Mouse (Mus musculus) layer of hippocampus, adult 9-10 months (tissue): ENCODE results near the gene Pi16.
"Not testable (repeated sequence)": the region's sequence is repeated elsewhere in the genome, so short reads cannot be mapped to it uniquely, and the experiment has no call there.

Experiments used
- DNase-seq: peaks from one replicate; pipeline ENCODE4 v3.0.0; 2022; ENCODE audit warnings: low spot score

Gene Pi16

GRCm38 (mm10) chr17:29330671-29331410, 13.4 kb downstream of the Pi16 start:
- DNase-seq, result no peak

- no peak for DNase-seq
These were observed 14.8 kb downstream of the Pi16 start for GRCm38 (mm10) chr17:29332186-29332685.

GRCm38 (mm10) chr17:29336266-29336990, 18.9 kb downstream of the Pi16 start:
- DNase-seq, result no peak

- DNase-seq, result no peak
These were observed 20.7 kb downstream of the Pi16 start for GRCm38 (mm10) chr17:29337979-29338823.

GRCm38 (mm10) chr17:29339170-29339768, 21.8 kb downstream of the Pi16 start:
- DNase-seq, result no peak

GRCm38 (mm10) chr17:29340406-29341261, 23.2 kb downstream of the Pi16 start:
- DNase-seq, result no peak

- DNase-seq, result no peak
These were observed 24.1 kb downstream of the Pi16 start for GRCm38 (mm10) chr17:29341591-29342003.

GRCm38 (mm10) chr17:29342010-29342910, 24.8 kb downstream of the Pi16 start:
- no peak for DNase-seq

- no peak for DNase-seq
These were observed 25.8 kb downstream of the Pi16 start for GRCm38 (mm10) chr17:29343241-29343640.

GRCm38 (mm10) chr17:29345272-29345671, 27.8 kb downstream of the Pi16 start:
- DNase-seq, result no peak

GRCm38 (mm10) chr17:29346496-29347125, 29.1 kb downstream of the Pi16 start:
- no peak for DNase-seq

- no peak for DNase-seq
These were observed 29.7 kb downstream of the Pi16 start for GRCm38 (mm10) chr17:29347126-29347644.

- DNase-seq, result peak; percentile 90
These were observed 30.3 kb downstream of the Pi16 start, which contains the start of gene Mtch1 for GRCm38 (mm10) chr17:29347645-29348256. Gene Mtch1 (minus strand): TSS chr17:29347934.

- DNase-seq, result no peak
These were observed 31.5 kb downstream of the Pi16 start for GRCm38 (mm10) chr17:29348996-29349395.

GRCm38 (mm10) chr17:29351056-29351455, 33.6 kb downstream of the Pi16 start:
- DNase-seq, result not testable (repeated sequence)

- DNase-seq, result no peak
These were observed 38.0 kb downstream of the Pi16 start for GRCm38 (mm10) chr17:29355461-29355840.

GRCm38 (mm10) chr17:29355841-29356478, 38.5 kb downstream of the Pi16 start:
- DNase-seq, result no peak

GRCm38 (mm10) chr17:29356479-29356856, 39.0 kb downstream of the Pi16 start:
- DNase-seq, result no peak
